Mouse (Mus musculus) E14TG2a.4 (cell line): Measurements from ENCODE around the gene Zfp292.

Experiments
- CTCF ChIP-seq: conservative IDR thresholded peaks from 2 replicates; pipeline ENCODE4 v1.5.1; 2014; ENCODE audit warnings: low read length
- NANOG ChIP-seq: IDR thresholded peaks from 2 replicates; pipeline ENCODE4 v1.6.1; 2014; ENCODE audit warnings: borderline replicate concordance, low read length, mixed read lengths
- POU5F1 ChIP-seq: IDR thresholded peaks from 2 replicates; pipeline ENCODE4 v1.6.1; 2014; ENCODE audit warnings: low read length, borderline replicate concordance

GRCm38 (mm10) chr4:34887295-34887694, 4.5 kb upstream of the Zfp292 start:
- TF ChIP-seq CTCF, result no peak
- TF ChIP-seq NANOG, result no peak
- no peak for TF ChIP-seq POU5F1
